Mouse (Mus musculus) midbrain, embryonic 11.5 days (tissue): Measurements from ENCODE around the gene Zdhhc23. TPM values are rescaled to one million over a fixed set of nuclear protein-coding genes. Genes with fewer than 3 reads are reported as not detected.

ENCODE experiments used
- ATAC-seq: fragments of 200-750 bp; cut with Nextera tagmentation; 2 replicates; pipeline ENCODE4 v1.8.0; 2017; ENCODE audit warnings: moderate TSS enrichment, moderate library complexity; ENCODE audit not compliant: low FRiP score
- DNase-seq: peaks from one replicate; pipeline ENCODE4 v3.0.0; 2015; ENCODE audit warnings: low spot score; ENCODE audit errors: missing footprints
- H3K27ac ChIP-seq: fragments of 300-500 bp; sonication (generic); 2 replicates; pipeline ENCODE4 v1.5.1; 2014; ENCODE audit warnings: low read depth, low read length
- H3K27me3 ChIP-seq: fragments of 300-500 bp; sonication (generic); 2 replicates; pipeline ENCODE4 v1.6.1; 2014; ENCODE audit warnings: mild to moderate bottlenecking, low read length, moderate library complexity, mixed read lengths; ENCODE audit not compliant: control insufficient read depth, insufficient read depth
- H3K36me3 ChIP-seq: fragments of 300-500 bp; sonication (generic); 2 replicates; pipeline ENCODE4 v1.6.1; 2014; ENCODE audit warnings: mild to moderate bottlenecking, low read length, moderate library complexity, mixed read lengths; ENCODE audit not compliant: control insufficient read depth, insufficient read depth
- H3K4me1 ChIP-seq: fragments of 300-500 bp; sonication (generic); 2 replicates; pipeline ENCODE4 v1.6.1; 2014; ENCODE audit warnings: low read length; ENCODE audit not compliant: control insufficient read depth, insufficient read depth
- H3K4me2 ChIP-seq: fragments of 300-500 bp; sonication (generic); 2 replicates; pipeline ENCODE4 v1.6.1; 2014; ENCODE audit warnings: mild to moderate bottlenecking, moderate library complexity
- H3K4me3 ChIP-seq: fragments of 300-500 bp; sonication (generic); 2 replicates; pipeline ENCODE4 v1.5.1; 2014; ENCODE audit warnings: low read depth, low read length
- H3K9ac ChIP-seq: fragments of 300-500 bp; sonication (generic); 2 replicates; pipeline ENCODE4 v1.6.1; 2014; ENCODE audit warnings: low read length
- H3K9me3 ChIP-seq: fragments of 300-500 bp; sonication (generic); 2 replicates; pipeline ENCODE4 v1.6.1; 2016; ENCODE audit warnings: low read length; ENCODE audit not compliant: control insufficient read depth
- WGBS: fragments of 180-500 bp; shearing (Covaris S2); extraction: QIAGEN DNeasy Blood & Tissue Kit; methylation state at CpG from one replicate; pipeline ENCODE4 v1.1.7; 2014; 5-methylcytosine and 5-hydroxymethylcytosine counted together
- polyA plus RNA-seq: library from polyadenylated mRNA; unstranded; fragments of >200 nt; fragmentation: Nextera tagmentation; extraction: Ambion mirVana; gene quantifications from 2 replicates; pipeline ENCODE4 v1.2.1, GENCODE M21; 2014

The Zdhhc23 gene
- polyA plus RNA-seq, 1 experiment from 2014 or later, result 0.20 TPM

DNA sequence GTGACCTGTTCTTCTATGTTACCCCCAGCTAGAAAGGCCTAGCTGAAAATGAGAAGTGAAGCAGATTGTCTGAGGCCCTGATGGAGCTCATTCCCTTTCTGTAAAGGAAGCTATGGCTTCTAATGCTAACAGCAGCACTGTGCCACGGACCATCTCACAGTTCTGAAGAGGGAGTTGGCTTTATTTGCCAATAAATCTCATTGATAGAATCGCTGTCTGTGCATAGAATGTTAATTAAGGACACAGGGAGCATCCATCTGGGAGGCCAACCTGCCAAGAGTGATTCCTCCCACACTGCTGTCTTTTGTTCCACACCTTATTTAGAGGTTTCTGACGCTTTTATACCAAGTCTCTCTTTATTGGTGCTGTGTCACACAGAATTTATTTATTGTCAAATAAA is 48.1 kb downstream of the Zdhhc23 start:
- Histone ChIP-seq H3K4me2 (no peak overlapping the region), H3K9ac (no peak overlapping the region), H3K9me3 (no peaks in the 10 kb centered on the region), H3K4me1 (no peaks in the 10 kb centered on the region), H3K36me3 (no peaks in the 10 kb centered on the region), H3K27me3 (no peaks in the 10 kb centered on the region), H3K4me3 (no peak overlapping the region), H3K27ac (no peak overlapping the region)
- DNase-seq (no peak), ATAC-seq (no peak)
- WGBS, result 73% methylated on average over 3 of the region's 3 CpGs

DNA sequence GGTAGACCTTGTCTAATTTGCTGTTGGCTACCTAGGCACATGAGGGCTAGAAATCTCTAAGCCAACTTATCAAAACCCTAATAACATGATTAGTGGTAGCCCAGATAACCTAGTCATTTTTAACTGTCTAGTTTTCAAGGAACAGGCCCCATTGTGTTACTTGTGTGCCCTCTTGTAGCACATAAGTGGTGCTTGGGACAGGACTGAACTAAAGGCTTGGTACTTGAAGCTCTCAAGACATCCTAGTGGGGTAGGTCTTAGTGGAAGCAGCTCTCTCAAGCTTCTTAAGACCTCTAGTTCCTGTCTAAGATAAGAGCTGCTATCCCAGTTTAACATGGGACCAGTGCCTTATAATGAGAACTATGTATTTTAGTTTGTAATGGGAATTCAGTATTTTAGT is 49.0 kb downstream of the Zdhhc23 start:
- H3K4me2 ChIP-seq, result no peak overlapping the region
- H3K4me1 ChIP-seq, result no peaks in the 10 kb centered on the region
- no peaks in the 10 kb centered on the region for H3K36me3 ChIP-seq
- no peak for DNase-seq
- no peak for ATAC-seq
- no peaks in the 10 kb centered on the region for H3K27me3 ChIP-seq
- no peak overlapping the region for H3K27ac ChIP-seq
- H3K9me3 ChIP-seq, result no peaks in the 10 kb centered on the region
- H3K9ac ChIP-seq, result no peak overlapping the region
- H3K4me3 ChIP-seq, result no peak overlapping the region

DNA sequence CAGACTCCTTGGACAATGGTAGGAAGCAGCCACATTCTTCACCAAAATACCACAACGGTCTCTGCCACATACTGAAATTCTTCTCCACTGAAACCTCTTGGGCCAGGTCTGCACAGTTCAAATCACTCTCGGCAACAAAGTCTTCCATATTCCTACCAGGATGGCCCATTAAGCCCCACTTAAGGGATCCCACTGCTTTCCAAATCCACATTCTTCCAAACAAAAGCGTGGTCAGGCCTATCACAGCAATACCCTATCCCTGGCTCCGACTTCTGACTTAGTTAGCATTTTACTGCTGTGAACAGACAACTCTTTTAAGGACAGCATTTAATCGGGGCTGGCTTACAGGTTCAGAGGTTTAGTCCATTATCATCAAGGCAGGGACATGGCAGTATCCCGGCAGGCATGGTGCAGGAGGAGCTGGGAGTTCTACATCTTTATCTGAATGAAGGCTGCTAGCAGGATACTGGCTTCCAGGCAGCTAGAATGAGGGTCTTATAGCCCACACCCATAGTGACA is 53.2 kb downstream of the Zdhhc23 start, which contains the start of gene Qtrt2:
Gene Qtrt2 (minus strand): TSS at position 469 of the 519 bp plus-strand sequence.
- DNase-seq (no peak), ATAC-seq (no peak)
- Histone ChIP-seq H3K4me1 (peaks cover 2% of the 10 kb centered on the region; the same call in 1 of the 2 replicates), H3K4me2 (no peak within 1 kb of the TSS), H3K9me3 (no peaks in the 10 kb centered on the region), H3K4me3 (no peak within 1 kb of the TSS), H3K27ac (no peak within 1 kb of the TSS), H3K36me3 (no peaks in the 10 kb centered on the region), H3K9ac (no peak within 1 kb of the TSS), H3K27me3 (no peaks in the 10 kb centered on the region)
- 59% methylated on average over 6 of the region's 6 CpGs for WGBS

DNA sequence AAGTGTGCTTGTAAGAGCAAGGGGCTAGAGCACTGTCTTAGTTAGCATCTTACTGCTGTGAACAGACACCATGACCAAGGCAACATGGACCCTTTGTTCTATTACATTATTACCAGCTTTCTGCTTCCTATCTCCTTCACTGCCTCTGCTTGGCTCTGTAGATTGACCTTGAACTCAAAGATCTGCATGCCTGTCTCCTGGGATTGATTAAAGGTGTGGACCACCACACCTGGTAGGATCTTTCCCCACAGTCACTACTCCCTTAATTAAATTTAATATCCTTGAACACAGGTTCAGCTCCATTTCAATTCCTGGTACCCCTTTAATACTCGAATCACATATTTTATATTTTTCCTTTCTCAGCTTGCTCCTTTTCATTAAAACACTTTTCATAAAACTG is 53.7 kb downstream of the Zdhhc23 start:
- ATAC-seq (no peak), DNase-seq (no peak)
- 68% methylated on average over 1 of the region's 1 CpGs for whole genome bisulfite sequencing
- Histone ChIP-seq H3K27me3 (no peaks in the 10 kb centered on the region), H3K36me3 (no peaks in the 10 kb centered on the region), H3K9ac (no peak overlapping the region), H3K4me2 (no peak overlapping the region), H3K4me3 (no peak overlapping the region), H3K4me1 (peaks cover 2% of the 10 kb centered on the region; the same call in 1 of the 2 replicates), H3K27ac (no peak overlapping the region), H3K9me3 (no peaks in the 10 kb centered on the region)

DNA sequence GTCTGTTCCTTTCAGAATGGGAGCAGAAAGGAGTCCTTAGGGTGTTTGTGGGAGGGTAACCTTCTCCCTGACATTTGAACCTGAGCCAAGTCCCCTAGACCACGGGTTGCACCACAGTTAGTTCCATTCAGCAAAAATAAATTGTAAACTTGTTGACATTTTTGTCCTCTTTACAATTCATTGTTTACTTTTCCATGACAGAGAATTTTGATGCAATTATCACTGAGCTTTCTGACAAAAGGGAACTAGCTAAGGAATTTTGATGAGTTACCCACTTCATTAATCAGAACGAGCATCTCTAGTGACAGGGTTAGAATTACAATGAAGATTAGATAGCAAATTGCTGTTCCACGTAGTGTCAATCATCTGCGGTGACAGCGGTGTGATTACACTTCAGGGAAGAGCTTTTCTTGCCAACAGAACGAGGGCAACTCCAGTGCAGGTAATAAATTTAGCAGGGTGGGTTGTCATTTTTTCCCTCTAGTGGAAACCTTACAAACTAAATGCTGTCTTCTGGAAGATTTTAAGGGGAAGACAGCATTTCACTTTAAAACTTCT is 54.5 kb downstream of the Zdhhc23 start:
- Histone ChIP-seq H3K4me1 (peaks cover 2% of the 10 kb centered on the region; the same call in 1 of the 2 replicates), H3K4me3 (no peak overlapping the region), H3K9ac (no peak overlapping the region), H3K36me3 (no peaks in the 10 kb centered on the region), H3K27me3 (no peaks in the 10 kb centered on the region), H3K4me2 (no peak overlapping the region), H3K27ac (no peak overlapping the region), H3K9me3 (no peaks in the 10 kb centered on the region)
- 82% methylated on average over 6 of the region's 6 CpGs for WGBS
- ATAC-seq, result no peak
- DNase-seq, result no peak

DNA sequence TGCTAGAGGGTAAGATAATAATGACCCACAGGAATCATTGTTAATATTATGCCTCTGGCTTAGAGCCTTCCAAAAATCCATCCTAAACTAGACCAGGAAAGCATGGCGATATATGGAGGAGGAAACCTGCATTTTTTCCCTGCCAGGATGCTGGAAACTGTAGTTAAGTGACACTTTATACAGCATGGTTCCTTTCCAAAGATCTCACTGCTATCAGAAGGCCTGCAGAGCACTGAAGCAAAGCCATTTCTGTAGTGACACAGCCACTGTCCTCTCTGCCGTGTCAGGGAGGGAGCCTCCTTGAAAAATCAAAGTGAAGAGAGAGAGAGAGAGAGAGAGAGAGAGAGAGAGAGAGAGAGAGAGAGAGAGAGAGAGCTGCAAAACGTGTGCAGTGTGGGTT is 57.0 kb downstream of the Zdhhc23 start:
- 39% methylated on average over 3 of the region's 3 CpGs for WGBS
- Histone ChIP-seq H3K9ac (no peak overlapping the region), H3K27ac (no peak overlapping the region; the same call in 1 of the 2 replicates), H3K36me3 (no peaks in the 10 kb centered on the region), H3K4me2 (no peak overlapping the region), H3K4me1 (peaks cover 2% of the 10 kb centered on the region; the same call in 1 of the 2 replicates), H3K4me3 (no peak overlapping the region), H3K9me3 (no peaks in the 10 kb centered on the region), H3K27me3 (no peaks in the 10 kb centered on the region)
- DNase-seq, result no peak
- ATAC-seq, result no peak

DNA sequence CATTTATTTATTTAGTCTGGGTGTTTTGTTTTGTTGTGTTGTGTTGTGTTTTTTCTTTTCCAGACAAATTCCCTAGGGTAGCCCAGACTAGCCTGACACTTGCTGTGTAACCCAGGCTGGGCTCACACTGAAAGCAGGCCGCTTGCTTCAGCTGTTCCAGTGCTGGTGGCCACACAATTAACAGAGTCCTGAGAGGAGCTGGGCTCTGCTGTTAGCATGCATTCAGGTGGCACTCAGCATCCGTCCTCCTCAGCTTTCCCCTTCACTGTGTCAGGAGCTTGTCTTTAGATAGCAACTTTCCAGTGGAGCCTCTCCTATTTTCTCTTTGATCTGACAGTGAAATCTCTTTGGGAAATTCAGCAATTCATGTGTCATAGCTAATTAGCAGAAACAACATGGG is 57.6 kb downstream of the Zdhhc23 start:
- Histone ChIP-seq H3K27me3 (no peaks in the 10 kb centered on the region), H3K4me1 (peaks cover 2% of the 10 kb centered on the region; the same call in 1 of the 2 replicates), H3K4me2 (no peak overlapping the region), H3K4me3 (no peak overlapping the region), H3K27ac (no peak overlapping the region), H3K9me3 (no peaks in the 10 kb centered on the region), H3K9ac (no peak overlapping the region), H3K36me3 (no peaks in the 10 kb centered on the region)
- ATAC-seq (peak; percentile 77), DNase-seq (no peak)
- 28% methylated on average over 2 of the region's 2 CpGs for WGBS

DNA sequence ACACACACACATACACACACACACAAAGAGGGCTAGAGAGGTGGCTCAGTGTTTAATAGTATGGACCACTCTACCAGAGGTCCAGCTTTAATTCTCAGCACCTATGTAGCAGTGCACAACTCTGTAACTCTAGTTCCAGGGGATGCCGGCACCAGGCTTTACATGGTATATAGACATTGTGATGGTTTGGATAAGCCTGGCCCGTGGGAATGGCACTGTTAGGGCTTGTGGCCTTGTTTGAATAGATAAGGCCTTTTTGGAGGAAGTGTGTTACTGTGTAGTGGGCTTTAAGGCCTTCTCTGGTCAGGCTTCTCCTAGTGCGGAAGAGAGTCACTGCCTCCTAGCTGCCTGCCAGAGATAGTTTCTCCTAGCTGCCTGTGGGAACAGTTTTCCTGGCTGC is 60.7 kb downstream of the Zdhhc23 start:
- Histone ChIP-seq H3K4me1 (peaks cover 2% of the 10 kb centered on the region; the same call in 1 of the 2 replicates), H3K27ac (no peak overlapping the region), H3K36me3 (no peaks in the 10 kb centered on the region), H3K9ac (no peak overlapping the region), H3K4me3 (no peak overlapping the region), H3K27me3 (no peaks in the 10 kb centered on the region), H3K9me3 (no peaks in the 10 kb centered on the region), H3K4me2 (no peak overlapping the region)
- 92% methylated on average over 3 of the region's 3 CpGs for WGBS
- no peak for DNase-seq
- ATAC-seq, result no peak
